Mouse (Mus musculus): ENCODE results near the gene Cdyl.
"Not testable (repeated sequence)": the region's sequence is repeated elsewhere in the genome, so short reads cannot be mapped to it uniquely, and the experiment has no call there.

Cdyl gene

GRCm38 (mm10) chr13:35807016-35807415 lies 147.4 kb downstream of the Cdyl start:
- DNase-seq, result no peak

- DNase-seq, result no peak
These were observed 147.9 kb downstream of the Cdyl start for GRCm38 (mm10) chr13:35807525-35807924.

GRCm38 (mm10) chr13:35807940-35808339 lies 148.3 kb downstream of the Cdyl start:
- no peak for DNase-seq

GRCm38 (mm10) chr13:35809252-35810159 lies 149.9 kb downstream of the Cdyl start:
- DNase-seq, result no peak

- DNase-seq, result no peak
These were observed 150.5 kb downstream of the Cdyl start for GRCm38 (mm10) chr13:35810160-35810537.

GRCm38 (mm10) chr13:35811361-35812190 lies 151.9 kb downstream of the Cdyl start:
- peak; percentile 30 for DNase-seq

- DNase-seq, result no peak
These were observed 152.5 kb downstream of the Cdyl start for GRCm38 (mm10) chr13:35812191-35812440.

- no peak for DNase-seq
These were observed 153.9 kb downstream of the Cdyl start for GRCm38 (mm10) chr13:35813348-35814127.

- DNase-seq, result no peak
These were observed 155.6 kb downstream of the Cdyl start for GRCm38 (mm10) chr13:35815205-35815726.

- DNase-seq, result no peak
These were observed 156.2 kb downstream of the Cdyl start for GRCm38 (mm10) chr13:35815782-35816368.

GRCm38 (mm10) chr13:35817626-35818025 lies 158.0 kb downstream of the Cdyl start:
- DNase-seq, result no peak

- DNase-seq, result no peak
These were observed 158.4 kb downstream of the Cdyl start for GRCm38 (mm10) chr13:35818060-35818459.

- DNase-seq, result no peak
These were observed 162.3 kb downstream of the Cdyl start for GRCm38 (mm10) chr13:35821821-35822454.

- DNase-seq, result no peak
These were observed 163.2 kb downstream of the Cdyl start for GRCm38 (mm10) chr13:35822795-35823194.

- no peak for DNase-seq
These were observed 166.0 kb downstream of the Cdyl start for GRCm38 (mm10) chr13:35825639-35826038.

- DNase-seq, result peak; percentile 35
These were observed 173.0 kb downstream of the Cdyl start for GRCm38 (mm10) chr13:35832676-35833075.

- no peak for DNase-seq
These were observed 174.3 kb downstream of the Cdyl start for GRCm38 (mm10) chr13:35833941-35834340.

GRCm38 (mm10) chr13:35835669-35836068 lies 176.0 kb downstream of the Cdyl start:
- no peak for DNase-seq

- DNase-seq, result not testable (repeated sequence)
These were observed 176.9 kb downstream of the Cdyl start for GRCm38 (mm10) chr13:35836501-35836900.

GRCm38 (mm10) chr13:35840102-35840501 lies 180.5 kb downstream of the Cdyl start:
- no peak for DNase-seq

GRCm38 (mm10) chr13:35843383-35843782 lies 183.8 kb downstream of the Cdyl start:
- DNase-seq, result no peak

- DNase-seq, result no peak
These were observed 185.7 kb downstream of the Cdyl start for GRCm38 (mm10) chr13:35845306-35845705.
